Mouse (Mus musculus): ENCODE measurements around the gene Agbl4.

GRCm38 (mm10) chr4:110641417-110641816, 244.0 kb downstream of the Agbl4 start:
- no peak for TF ChIP-seq CTCF (IDR thresholded peaks at IDR 0.05; ENCODE audit: extremely low read depth, insufficient read depth, low read length)
- TF ChIP-seq POLR2A (IDR thresholded peaks at IDR 0.05; ENCODE audit: extremely low read depth, insufficient read depth, low read length): no peak

Measured in cortical plate, adult 2 months (tissue).